Mouse (Mus musculus): ENCODE measurements at regions not wholly inside any gene's neighbourhood (a gene's known extent, or its start where the extent isn't known, plus 50 kb on each side); places are given as distances from the start of the nearest gene placed in this dataset.

- H3K27ac ChIP-seq (ENCODE audit: low read depth, low read length): no peak overlapping the region
- no peaks in the 10 kb centered on the region for H3K36me3 ChIP-seq (ENCODE audit: control insufficient read depth, insufficient read depth, low read length)
- no peak overlapping the region for H3K4me2 ChIP-seq (replicated peaks; ENCODE audit: low read depth, low read length)
- no peak for DNase-seq (ENCODE audit: low spot score)
- H3K27me3 ChIP-seq (ENCODE audit: control insufficient read depth, insufficient read depth, low read length): no peaks in the 10 kb centered on the region
- 75% methylated on average over 4 of the region's 4 CpGs for WGBS
- ATAC-seq (ENCODE audit: low FRiP score): no peak
- no peak overlapping the region for H3K4me3 ChIP-seq (ENCODE audit: low read depth, low read length)
- H3K9me3 ChIP-seq (ENCODE audit: control insufficient read depth, low read length): no peaks in the 10 kb centered on the region
- no peaks in the 10 kb centered on the region for H3K4me1 ChIP-seq (replicated peaks; ENCODE audit: control insufficient read depth, insufficient read depth, low read length)
- no peak overlapping the region for H3K9ac ChIP-seq (ENCODE audit: low read depth, low read length)
Observed at GRCm38 (mm10) chr12:68977276-68977675, 181.7 kb downstream of the Rps29 start.

GRCm38 (mm10) chr12:68947240-68947639 lies 211.7 kb downstream of the Rps29 start:
- ATAC-seq (ENCODE audit: low FRiP score) (no peak), DNase-seq (ENCODE audit: low spot score) (no peak)
- 89% methylated on average over 2 of the region's 2 CpGs for WGBS
- Histone ChIP-seq H3K4me3 (ENCODE audit: low read depth, low read length) (no peak overlapping the region), H3K27ac (ENCODE audit: low read depth, low read length) (no peak overlapping the region), H3K9me3 (ENCODE audit: control insufficient read depth, low read length) (no peaks in the 10 kb centered on the region), H3K27me3 (ENCODE audit: control insufficient read depth, insufficient read depth, low read length) (no peaks in the 10 kb centered on the region), H3K9ac (ENCODE audit: low read depth, low read length) (no peak overlapping the region), H3K36me3 (ENCODE audit: control insufficient read depth, insufficient read depth, low read length) (no peaks in the 10 kb centered on the region), H3K4me1 (replicated peaks; ENCODE audit: control insufficient read depth, insufficient read depth, low read length) (no peaks in the 10 kb centered on the region), H3K4me2 (replicated peaks; ENCODE audit: low read depth, low read length) (no peak overlapping the region)

- no peak overlapping the region for H3K27ac ChIP-seq (ENCODE audit: low read depth, low read length)
- no peaks in the 10 kb centered on the region for H3K4me1 ChIP-seq (replicated peaks; ENCODE audit: control insufficient read depth, insufficient read depth, low read length)
- H3K9ac ChIP-seq (ENCODE audit: low read depth, low read length): no peak overlapping the region
- H3K4me2 ChIP-seq (replicated peaks; ENCODE audit: low read depth, low read length): no peak overlapping the region
- ATAC-seq (ENCODE audit: low FRiP score) (no peak), DNase-seq (ENCODE audit: low spot score) (no peak)
- 48% methylated on average over 6 of the region's 6 CpGs for WGBS
- no peaks in the 10 kb centered on the region for H3K36me3 ChIP-seq (ENCODE audit: control insufficient read depth, insufficient read depth, low read length)
- no peak overlapping the region for H3K4me3 ChIP-seq (ENCODE audit: low read depth, low read length)
- H3K9me3 ChIP-seq (ENCODE audit: control insufficient read depth, low read length): no peaks in the 10 kb centered on the region
- H3K27me3 ChIP-seq (ENCODE audit: control insufficient read depth, insufficient read depth, low read length): no peaks in the 10 kb centered on the region
Observed at GRCm38 (mm10) chr12:68910590-68910989, 248.4 kb downstream of the Rps29 start.

DNA sequence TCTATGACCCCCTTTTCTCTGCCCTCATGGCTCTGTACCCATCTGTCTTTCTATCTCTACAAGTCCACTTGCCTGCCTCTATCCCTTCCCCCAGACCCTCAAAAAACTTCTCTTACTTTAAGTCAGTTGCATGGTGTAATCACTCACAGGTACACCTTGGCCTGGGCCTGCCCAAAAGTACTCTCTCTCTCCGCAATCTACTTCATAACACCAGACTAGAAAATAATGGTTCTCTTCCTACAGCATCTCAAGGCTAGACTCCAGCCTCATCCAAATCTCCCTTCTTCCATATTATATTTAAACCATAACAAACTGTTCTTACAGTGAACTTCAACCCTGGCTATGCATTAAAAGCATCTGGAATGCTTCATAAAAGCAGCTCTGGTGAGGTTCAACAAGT lies 254.2 kb downstream of the Rps29 start:
- 97% methylated on average over 1 of the region's 1 CpGs for WGBS
- no peak for DNase-seq (ENCODE audit: low spot score)

GRCm38 (mm10) chr12:68889141-68889540 lies 269.8 kb downstream of the Rps29 start:
- H3K27ac ChIP-seq (ENCODE audit: low read depth, low read length): no peak overlapping the region
- ATAC-seq (ENCODE audit: low FRiP score): no peak
- no peaks in the 10 kb centered on the region for H3K36me3 ChIP-seq (ENCODE audit: control insufficient read depth, insufficient read depth, low read length)
- 89% methylated on average over 3 of the region's 3 CpGs for WGBS
- H3K9me3 ChIP-seq (ENCODE audit: control insufficient read depth, low read length): no peaks in the 10 kb centered on the region
- DNase-seq (ENCODE audit: low spot score): no peak
- no peaks in the 10 kb centered on the region for H3K4me1 ChIP-seq (replicated peaks; ENCODE audit: control insufficient read depth, insufficient read depth, low read length)
- no peak overlapping the region for H3K4me2 ChIP-seq (replicated peaks; ENCODE audit: low read depth, low read length)
- no peak overlapping the region for H3K4me3 ChIP-seq (ENCODE audit: low read depth, low read length)
- H3K9ac ChIP-seq (ENCODE audit: low read depth, low read length): no peak overlapping the region
- no peaks in the 10 kb centered on the region for H3K27me3 ChIP-seq (ENCODE audit: control insufficient read depth, insufficient read depth, low read length)

More for the DNA sequence above, 254.2 kb downstream of the Rps29 start:
- no peak overlapping the region for H3K27ac ChIP-seq (ENCODE audit: low read depth, low read length)
- no peaks in the 10 kb centered on the region for H3K4me1 ChIP-seq (replicated peaks; ENCODE audit: control insufficient read depth, insufficient read depth, low read length)
- no peaks in the 10 kb centered on the region for H3K27me3 ChIP-seq (ENCODE audit: control insufficient read depth, insufficient read depth, low read length)
- ATAC-seq (ENCODE audit: low FRiP score): no peak
- no peak overlapping the region for H3K9ac ChIP-seq (ENCODE audit: low read depth, low read length)
- no peaks in the 10 kb centered on the region for H3K36me3 ChIP-seq (ENCODE audit: control insufficient read depth, insufficient read depth, low read length)
- H3K9me3 ChIP-seq (ENCODE audit: control insufficient read depth, low read length): no peaks in the 10 kb centered on the region
- no peak overlapping the region for H3K4me2 ChIP-seq (replicated peaks; ENCODE audit: low read depth, low read length)
- H3K4me3 ChIP-seq (ENCODE audit: low read depth, low read length): no peak overlapping the region

DNA sequence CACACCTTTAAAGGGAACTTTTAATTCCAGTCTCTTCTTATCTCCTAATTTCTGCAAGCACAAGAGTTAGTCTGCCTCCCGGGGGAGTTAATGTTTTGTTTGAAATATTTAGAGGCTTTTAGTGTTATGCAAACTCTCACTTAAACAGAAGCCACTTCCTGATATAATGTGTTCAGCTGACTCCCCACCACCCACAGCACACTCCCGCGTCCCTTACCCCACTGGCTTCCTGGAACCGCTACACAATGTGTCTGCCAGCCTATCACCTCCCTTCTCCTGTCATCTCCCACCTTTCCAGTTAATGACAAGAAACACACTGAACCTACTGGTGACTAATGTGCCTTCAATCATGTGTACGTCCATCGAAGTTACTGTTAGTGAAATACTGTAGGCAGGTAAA lies 276.5 kb downstream of the Rps29 start:
- no peaks in the 10 kb centered on the region for H3K36me3 ChIP-seq (ENCODE audit: control insufficient read depth, insufficient read depth, low read length)
- no peak overlapping the region for H3K9ac ChIP-seq (ENCODE audit: low read depth, low read length)
- H3K4me1 ChIP-seq (replicated peaks; ENCODE audit: control insufficient read depth, insufficient read depth, low read length): no peaks in the 10 kb centered on the region
- no peak overlapping the region for H3K27ac ChIP-seq (ENCODE audit: low read depth, low read length)
- no peak overlapping the region for H3K4me2 ChIP-seq (replicated peaks; ENCODE audit: low read depth, low read length)
- no peaks in the 10 kb centered on the region for H3K9me3 ChIP-seq (ENCODE audit: control insufficient read depth, low read length)
- ATAC-seq (ENCODE audit: low FRiP score): no peak
- H3K4me3 ChIP-seq (ENCODE audit: low read depth, low read length): no peak overlapping the region
- no peak for DNase-seq (ENCODE audit: low spot score)
- H3K27me3 ChIP-seq (ENCODE audit: control insufficient read depth, insufficient read depth, low read length): no peaks in the 10 kb centered on the region
- WGBS: 88% methylated on average over 6 of the region's 6 CpGs

- DNase-seq (ENCODE audit: low spot score): no peak
- H3K36me3 ChIP-seq (ENCODE audit: control insufficient read depth, insufficient read depth, low read length): no peaks in the 10 kb centered on the region
- H3K9me3 ChIP-seq (ENCODE audit: control insufficient read depth, low read length): no peaks in the 10 kb centered on the region
- H3K4me2 ChIP-seq (replicated peaks; ENCODE audit: low read depth, low read length): no peak overlapping the region
- no peak for ATAC-seq (ENCODE audit: low FRiP score)
- no peaks in the 10 kb centered on the region for H3K27me3 ChIP-seq (ENCODE audit: control insufficient read depth, insufficient read depth, low read length)
- H3K27ac ChIP-seq (ENCODE audit: low read depth, low read length): no peak overlapping the region
- no peaks in the 10 kb centered on the region for H3K4me1 ChIP-seq (replicated peaks; ENCODE audit: control insufficient read depth, insufficient read depth, low read length)
- no peak overlapping the region for H3K9ac ChIP-seq (ENCODE audit: low read depth, low read length)
- H3K4me3 ChIP-seq (ENCODE audit: low read depth, low read length): no peak overlapping the region
Observed at GRCm38 (mm10) chr12:68879425-68879824, 279.6 kb downstream of the Rps29 start.

GRCm38 (mm10) chr12:68871259-68871658 lies 287.7 kb downstream of the Rps29 start:
- Histone ChIP-seq H3K9me3 (ENCODE audit: control insufficient read depth, low read length) (no peaks in the 10 kb centered on the region), H3K4me2 (replicated peaks; ENCODE audit: low read depth, low read length) (no peak overlapping the region), H3K4me3 (ENCODE audit: low read depth, low read length) (no peak overlapping the region), H3K4me1 (replicated peaks; ENCODE audit: control insufficient read depth, insufficient read depth, low read length) (no peaks in the 10 kb centered on the region), H3K9ac (ENCODE audit: low read depth, low read length) (no peak overlapping the region), H3K27me3 (ENCODE audit: control insufficient read depth, insufficient read depth, low read length) (no peaks in the 10 kb centered on the region), H3K27ac (ENCODE audit: low read depth, low read length) (no peak overlapping the region), H3K36me3 (ENCODE audit: control insufficient read depth, insufficient read depth, low read length) (no peaks in the 10 kb centered on the region)
- DNase-seq (ENCODE audit: low spot score) (no peak), ATAC-seq (ENCODE audit: low FRiP score) (no peak)
- WGBS: 93% methylated on average over 4 of the region's 4 CpGs

- no peak overlapping the region for H3K4me2 ChIP-seq (replicated peaks; ENCODE audit: low read depth, low read length)
- no peaks in the 10 kb centered on the region for H3K4me1 ChIP-seq (replicated peaks; ENCODE audit: control insufficient read depth, insufficient read depth, low read length)
- no peaks in the 10 kb centered on the region for H3K27me3 ChIP-seq (ENCODE audit: control insufficient read depth, insufficient read depth, low read length)
- no peaks in the 10 kb centered on the region for H3K36me3 ChIP-seq (ENCODE audit: control insufficient read depth, insufficient read depth, low read length)
- no peak overlapping the region for H3K9ac ChIP-seq (ENCODE audit: low read depth, low read length)
- H3K27ac ChIP-seq (ENCODE audit: low read depth, low read length): no peak overlapping the region
- H3K4me3 ChIP-seq (ENCODE audit: low read depth, low read length): no peak overlapping the region
- WGBS: 84% methylated on average over 3 of the region's 3 CpGs
- ATAC-seq (ENCODE audit: low FRiP score) (no peak; the same call in 1 of the 2 replicates), DNase-seq (ENCODE audit: low spot score) (no peak)
- H3K9me3 ChIP-seq (ENCODE audit: control insufficient read depth, low read length): no peaks in the 10 kb centered on the region
Observed at GRCm38 (mm10) chr12:68862991-68863356, 296.0 kb downstream of the Rps29 start.
